ENCODE assay signal across 9 mouse cellular contexts in the genomic region with DNA sequence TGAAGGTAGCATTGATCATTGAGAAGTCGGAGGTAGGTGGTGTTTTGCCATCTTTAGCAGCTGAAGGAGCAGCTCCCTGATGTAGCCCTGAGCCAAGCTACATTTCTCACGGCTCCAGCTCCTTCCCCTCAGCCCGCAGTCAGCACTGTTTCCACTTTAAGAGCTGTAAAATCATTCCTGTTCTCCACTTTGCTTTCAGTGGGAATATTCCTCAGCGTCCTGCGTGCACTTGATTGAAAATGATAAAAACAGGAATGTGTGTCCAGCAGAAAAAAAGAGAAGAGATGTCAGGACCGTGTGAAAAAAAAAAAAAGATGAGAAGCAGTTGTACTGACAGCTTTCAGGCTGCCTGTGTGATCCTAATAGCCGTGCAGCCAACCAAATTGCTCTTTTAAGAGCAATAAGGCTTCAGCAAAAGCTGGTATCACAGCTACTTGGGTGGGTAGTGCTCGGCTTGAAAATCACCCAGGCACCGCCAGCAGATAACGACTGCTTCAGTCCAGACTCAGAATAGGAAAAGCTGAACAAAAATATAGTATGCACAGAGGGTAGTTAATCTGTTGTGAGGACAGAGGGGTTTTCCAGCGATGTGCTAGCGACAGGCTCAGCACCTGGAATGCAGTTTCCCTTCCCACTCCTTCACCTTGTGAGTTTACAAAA.
A peak's percentile ranks its signal among the peaks of the same experiment; 100 is the strongest.
DNase-seq lines count a peak whose midpoint lies in the region; ATAC-seq and TF ChIP-seq lines count a peak whose summit lies in the region.
"Had no signal": no experiment of that assay in that cellular context is flagged by ENCODE, and none has a peak within 500 bp of the region (broad histone marks: within the 10 kb centered on the region; RNA-seq: fewer than 3 reads in every experiment).

No protein-coding gene starts in this region.

- peak overlapping the region; percentile 45 for H3K4me2 ChIP-seq in heart, embryonic 15.5 days
- peak overlapping the region; percentile 50 for H3K4me2 ChIP-seq in forebrain, postnatal 0 days (ENCODE audit: low read depth)
- peak overlapping the region; percentile 55 for H3K4me2 ChIP-seq in midbrain, embryonic 13.5 days (replicated peaks)
- H3K4me2 ChIP-seq: liver, embryonic 15.5 days had no signal

- no peak for TF ChIP-seq CTCF in forebrain, postnatal 0 days (IDR thresholded peaks at IDR 0.05; ENCODE audit: low read depth)

- ATAC-seq in heart, embryonic 15.5 days (replicated peaks; ENCODE audit: insufficient number of reproducible peaks, insufficient read depth, low FRiP score, low read depth): no peak
- peak; percentile 47; the same call in 1 of the 2 replicates for ATAC-seq in forebrain, postnatal 0 days
- ATAC-seq in midbrain, embryonic 13.5 days: peak; percentile 82

- H3K4me1 ChIP-seq in heart, embryonic 15.5 days (replicated peaks): no peaks in the 10 kb centered on the region; the same call in 1 of the 2 replicates
- H3K4me1 ChIP-seq in forebrain, postnatal 0 days (ENCODE audit: insufficient read depth): peaks cover 9% of the 10 kb centered on the region; the same call in 1 of the 2 replicates
- H3K4me1 ChIP-seq in midbrain, embryonic 13.5 days (replicated peaks): peaks cover 10% of the 10 kb centered on the region
- H3K4me1 ChIP-seq: liver, embryonic 15.5 days had no signal

- H3K36me3 ChIP-seq in heart, embryonic 15.5 days: no peaks in the 10 kb centered on the region
- no peaks in the 10 kb centered on the region for H3K36me3 ChIP-seq in forebrain, postnatal 0 days (ENCODE audit: insufficient read depth)
- H3K36me3 ChIP-seq in midbrain, embryonic 13.5 days: no peaks in the 10 kb centered on the region
- H3K36me3 ChIP-seq: liver, embryonic 15.5 days had no signal

- no peaks in the 10 kb centered on the region for H3K27me3 ChIP-seq in heart, embryonic 15.5 days
- no peaks in the 10 kb centered on the region for H3K27me3 ChIP-seq in forebrain, postnatal 0 days (ENCODE audit: insufficient read depth, low read length)
- H3K27me3 ChIP-seq in midbrain, embryonic 13.5 days: peaks cover 8% of the 10 kb centered on the region; the same call in 1 of the 2 replicates
- H3K27me3 ChIP-seq: liver, embryonic 15.5 days had no signal

- 14% methylated on average over 12 of the region's 12 CpGs for WGBS in heart, embryonic 15.5 days
- WGBS in forebrain, postnatal 0 days: 13% methylated on average over 12 of the region's 12 CpGs
- WGBS in midbrain, embryonic 13.5 days: 8% methylated on average over 12 of the region's 12 CpGs

- no peaks in the 10 kb centered on the region for H3K9me3 ChIP-seq in heart, embryonic 15.5 days (replicated peaks)
- H3K9me3 ChIP-seq in forebrain, postnatal 0 days (ENCODE audit: low read length): no peaks in the 10 kb centered on the region
- no peaks in the 10 kb centered on the region for H3K9me3 ChIP-seq in midbrain, embryonic 13.5 days
- H3K9me3 ChIP-seq: liver, embryonic 15.5 days had no signal

- peak overlapping the region; percentile 35 for H3K4me3 ChIP-seq in heart, embryonic 15.5 days
- peak overlapping the region; percentile 26 for H3K4me3 ChIP-seq in forebrain, postnatal 0 days (ENCODE audit: low read depth, low read length)
- peak overlapping the region; percentile 30 for H3K4me3 ChIP-seq in midbrain, embryonic 13.5 days (replicated peaks)
- H3K4me3 ChIP-seq: liver, embryonic 15.5 days had no signal

- H3K9ac ChIP-seq in heart, embryonic 15.5 days: no peak overlapping the region
- H3K9ac ChIP-seq in forebrain, postnatal 0 days: peak overlapping the region; percentile 40
- H3K9ac ChIP-seq in midbrain, embryonic 13.5 days (replicated peaks): peak overlapping the region; percentile 42
- H3K9ac ChIP-seq: liver, embryonic 15.5 days had no signal

- no peak for DNase-seq in heart, adult 9 months (ENCODE audit: low spot score in 2 of 2)
- DNase-seq in embryo, embryonic 10 days (ENCODE audit: low spot score): peak; percentile 39
- peak; percentile 41 for DNase-seq in forebrain, postnatal 0 days
- no peak for DNase-seq in adrenal gland, adult 2 months
- DNase-seq in urinary bladder, postnatal 10 days (ENCODE audit: low spot score): no peak
- DNase-seq in spleen, postnatal 14 days (ENCODE audit: low spot score in 2 of 2): no peak

- H3K27ac ChIP-seq in heart, embryonic 15.5 days: no peak overlapping the region
- peak overlapping the region; percentile 51; the same call in 1 of the 2 replicates for H3K27ac ChIP-seq in forebrain, postnatal 0 days (ENCODE audit: low read depth, low read length)
- H3K27ac ChIP-seq in midbrain, embryonic 13.5 days: peak overlapping the region; percentile 48
- H3K27ac ChIP-seq: liver, embryonic 15.5 days had no signal

Comparison
In these comparisons a context has a peak if more than half of its experiments do, and no peak if none do; other contexts are left out.
1. DNase-seq: peak in embryo, embryonic 10 days (single experiment) and forebrain, postnatal 0 days (single experiment); none in heart, adult 9 months (0 of 2), adrenal gland, adult 2 months (single experiment), urinary bladder, postnatal 10 days (single experiment) and spleen, postnatal 14 days (0 of 2).
2. Peak in every context shown above with its lines, with median percentiles within 50 percentile points of each other: H3K4me2 ChIP-seq and H3K4me3 ChIP-seq.